Mouse (Mus musculus): ENCODE data around the gene Mdn1.

GRCm38 (mm10) chr4:32651669-32652068 lies 5.2 kb upstream of the Mdn1 start:
- TF ChIP-seq EP300 (IDR thresholded peaks at IDR 0.05; ENCODE audit: low read depth) (no peak), CTCF (IDR thresholded peaks at IDR 0.05; ENCODE audit: low read depth) (no peak)
